Mouse (Mus musculus): ENCODE measurements around the gene Nipsnap3b.
A peak's percentile ranks its signal among the peaks of the same experiment; 100 is the strongest.

Gene Nipsnap3b

GRCm38 (mm10) chr4:53011732-53012361 lies at the start of gene Nipsnap3b:
Nipsnap3b (plus strand) TSS chr4:53011880.
- DNase-seq (ENCODE audit: extremely low spot score), result peak; percentile 98

DNA sequence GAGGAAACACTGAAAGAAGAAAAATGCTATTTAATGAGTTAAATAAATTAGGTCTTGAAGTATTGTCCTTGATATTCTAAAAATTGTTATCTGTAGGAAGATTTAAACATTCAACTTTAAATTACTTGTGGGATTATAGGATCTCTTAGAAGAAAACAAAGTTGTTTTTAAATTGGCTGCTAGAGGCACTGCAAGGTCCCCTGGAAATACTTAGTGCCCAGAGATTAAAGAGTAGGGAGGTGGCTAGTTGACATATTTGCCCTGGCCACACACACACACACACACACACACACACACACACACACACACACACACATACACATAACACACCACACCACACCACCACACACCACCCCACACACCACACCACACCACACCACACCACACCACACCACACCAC lies 47.4 kb upstream of the Nipsnap3b start, which contains the start of gene Olfr270:
Gene Olfr270 (plus strand): TSS at position 301 of the 400 bp plus-strand sequence.
- no peak for DNase-seq (ENCODE audit: extremely low spot score)

- DNase-seq (ENCODE audit: extremely low spot score), result peak; percentile 26
These were observed 26.5 kb upstream of the Nipsnap3b start for GRCm38 (mm10) chr4:52985216-52985615.

DNA sequence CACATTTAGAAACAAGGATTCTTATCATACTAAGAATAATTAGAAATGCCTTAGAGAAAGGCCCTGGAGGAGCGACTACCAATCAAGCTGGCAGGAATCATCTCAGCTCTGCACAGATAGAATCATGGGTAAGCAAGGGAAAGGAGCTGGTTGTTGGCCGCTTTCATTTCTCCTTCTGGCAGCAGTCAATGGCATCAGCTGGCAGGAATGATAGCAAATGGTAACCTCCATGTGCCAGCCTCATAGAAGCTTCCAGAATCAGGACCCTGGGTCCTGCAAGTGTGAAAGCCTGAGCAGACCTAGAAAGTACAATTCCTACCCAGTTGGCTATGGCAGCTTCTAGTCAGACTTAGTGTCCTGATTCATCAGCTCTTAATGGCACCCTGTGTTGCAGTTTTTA lies 25.4 kb upstream of the Nipsnap3b start:
- no peak for DNase-seq (ENCODE audit: extremely low spot score)

GRCm38 (mm10) chr4:52989248-52989647 lies 22.4 kb upstream of the Nipsnap3b start, which contains the start of gene Nipsnap3a:
Nipsnap3a (plus strand) TSS chr4:52989272.
- peak; percentile 32 for DNase-seq (ENCODE audit: extremely low spot score)

DNA sequence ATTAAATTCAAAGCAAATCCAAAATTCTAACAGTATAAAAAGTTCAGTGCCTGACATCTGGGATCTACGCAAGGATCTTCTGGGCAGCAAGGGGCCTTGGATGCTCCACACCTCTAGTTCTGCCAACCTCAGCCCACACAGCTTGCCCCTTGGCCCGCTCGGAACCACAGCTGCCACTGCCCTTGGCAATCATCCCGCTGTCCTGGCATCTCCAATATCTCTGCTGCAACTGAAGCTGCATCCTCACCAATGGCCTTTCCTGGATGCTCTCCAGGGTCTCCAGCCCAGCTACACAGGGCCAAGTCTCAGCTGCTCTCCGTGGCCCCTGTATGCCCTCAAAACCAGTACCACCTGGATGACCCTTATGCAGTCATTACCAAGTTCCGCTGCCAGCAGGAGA lies 12.2 kb upstream of the Nipsnap3b start:
- DNase-seq (ENCODE audit: extremely low spot score), result no peak

- DNase-seq (ENCODE audit: extremely low spot score), result no peak
These were observed 11.5 kb upstream of the Nipsnap3b start for GRCm38 (mm10) chr4:53000154-53000553.

- DNase-seq (ENCODE audit: extremely low spot score), result peak; percentile 14
These were observed 2.5 kb upstream of the Nipsnap3b start for GRCm38 (mm10) chr4:53009183-53009582.

DNA sequence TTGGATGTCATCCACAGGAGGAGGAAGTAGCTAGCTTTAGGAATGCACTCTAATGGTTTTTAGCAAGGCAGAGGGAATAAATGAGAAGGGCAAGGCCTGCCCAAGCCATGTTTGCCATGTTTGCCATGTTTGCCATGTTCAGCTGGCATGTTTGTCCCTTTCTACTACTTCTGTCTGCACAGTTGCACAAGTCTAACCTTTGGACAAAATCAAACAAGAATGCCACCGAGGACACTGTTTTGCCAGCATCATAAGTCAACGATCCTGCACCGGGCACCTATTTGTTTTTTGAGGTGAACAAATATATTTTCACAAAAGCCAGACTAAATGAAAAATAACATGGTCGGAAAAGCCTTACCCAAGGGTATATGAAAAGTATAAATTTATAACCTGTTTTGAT lies 1.8 kb upstream of the Nipsnap3b start:
- DNase-seq (ENCODE audit: extremely low spot score), result no peak

DNA sequence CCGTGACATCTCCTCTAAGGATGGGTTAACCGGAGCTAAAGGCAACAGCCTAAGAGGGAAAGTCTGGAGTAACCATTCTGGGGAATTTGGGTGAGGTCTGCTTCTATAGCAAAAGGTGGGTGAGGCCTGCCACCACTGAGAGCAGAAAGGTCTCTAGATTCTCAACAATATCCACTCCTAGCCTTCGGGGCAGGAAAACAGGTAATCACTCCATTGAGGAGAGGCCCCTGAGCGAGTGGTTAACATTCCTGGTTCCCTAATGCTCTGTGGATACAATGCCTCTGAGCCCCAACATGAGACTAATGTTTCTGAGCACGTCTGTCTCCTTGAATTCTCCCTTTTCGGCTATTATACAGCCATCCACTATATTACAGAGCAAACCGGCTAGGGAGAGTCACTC lies 2.7 kb downstream of the Nipsnap3b start:
- DNase-seq (ENCODE audit: extremely low spot score), result no peak

DNA sequence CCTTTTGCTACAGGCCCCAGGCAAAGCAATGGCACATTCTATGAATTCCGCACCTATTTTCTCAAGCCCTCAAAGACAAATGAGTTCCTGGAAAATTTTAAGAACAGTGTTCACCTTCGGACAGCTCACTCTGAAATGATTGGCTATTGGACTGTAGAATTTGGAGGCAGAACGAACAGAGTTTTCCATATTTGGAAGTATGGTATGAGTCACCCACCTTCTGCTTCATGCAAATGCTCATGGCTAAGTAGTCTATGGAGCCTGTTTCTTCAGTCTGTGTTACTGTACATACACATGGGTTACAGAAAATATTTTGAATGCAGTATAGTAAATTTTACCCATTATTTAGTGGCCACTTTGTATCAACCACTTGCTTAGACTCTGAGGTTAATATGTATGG lies 3.3 kb downstream of the Nipsnap3b start:
- no peak for DNase-seq (ENCODE audit: extremely low spot score)

DNA sequence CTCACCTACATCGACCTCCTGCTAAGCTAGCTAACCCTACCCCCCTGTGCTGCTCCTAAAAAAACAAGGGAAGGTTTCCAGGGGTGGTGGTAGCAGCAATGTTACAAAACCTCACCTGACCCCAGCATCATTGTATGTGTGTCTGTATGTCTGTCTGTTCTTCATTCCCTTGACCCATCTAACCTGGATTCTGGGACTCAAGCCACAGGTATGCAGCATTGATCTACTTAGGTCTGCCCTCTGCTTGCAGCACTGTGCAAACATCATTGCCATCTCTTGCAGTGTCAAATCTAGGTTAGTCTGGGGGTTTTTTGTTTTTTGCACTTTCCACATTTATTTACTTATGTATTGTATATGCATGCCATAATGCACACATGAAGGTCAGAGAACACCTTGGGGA lies 6.7 kb downstream of the Nipsnap3b start:
- no peak for DNase-seq (ENCODE audit: extremely low spot score)

- no peak for DNase-seq (ENCODE audit: extremely low spot score)
These were observed 11.7 kb downstream of the Nipsnap3b start for GRCm38 (mm10) chr4:53023189-53023925.

DNA sequence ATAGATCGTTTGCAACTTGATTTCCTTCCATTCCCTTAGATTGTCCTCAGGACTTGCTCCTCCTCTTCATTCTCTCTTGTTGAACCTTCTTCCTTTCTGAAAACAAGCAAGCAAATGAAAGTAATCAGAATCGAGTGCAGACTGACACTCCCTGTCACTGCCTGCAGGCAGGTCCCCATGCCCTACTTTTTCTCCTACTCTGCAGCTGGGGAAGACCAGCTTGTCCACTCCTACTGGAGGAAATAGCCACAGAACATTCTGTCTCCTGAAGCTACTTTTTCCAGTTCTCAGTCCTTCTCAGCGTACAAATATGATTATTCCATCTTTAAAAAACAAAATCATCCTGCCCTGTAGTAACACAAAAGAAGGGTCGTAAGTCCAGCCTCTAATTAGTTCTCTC lies 12.7 kb downstream of the Nipsnap3b start:
- no peak for DNase-seq (ENCODE audit: extremely low spot score)

DNA sequence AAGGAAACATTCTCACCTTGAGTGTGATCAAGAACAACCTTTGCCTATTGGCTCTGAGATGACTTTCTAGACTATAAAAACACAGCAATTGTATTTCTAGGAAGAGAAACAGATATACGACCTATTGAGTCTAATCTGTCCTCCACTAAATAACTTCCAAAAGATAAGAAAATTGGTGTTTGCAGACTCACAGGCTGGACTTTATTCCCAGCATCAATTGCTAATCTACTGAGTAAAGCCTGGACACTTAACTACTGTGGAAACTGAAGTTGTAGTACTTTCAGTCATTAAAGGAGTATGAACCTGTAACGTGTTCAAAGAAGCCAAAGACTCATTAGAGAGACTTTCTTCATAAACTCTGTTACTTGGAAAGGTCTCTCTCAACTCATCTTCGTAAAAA lies 16.1 kb downstream of the Nipsnap3b start:
- no peak for DNase-seq (ENCODE audit: extremely low spot score)

DNA sequence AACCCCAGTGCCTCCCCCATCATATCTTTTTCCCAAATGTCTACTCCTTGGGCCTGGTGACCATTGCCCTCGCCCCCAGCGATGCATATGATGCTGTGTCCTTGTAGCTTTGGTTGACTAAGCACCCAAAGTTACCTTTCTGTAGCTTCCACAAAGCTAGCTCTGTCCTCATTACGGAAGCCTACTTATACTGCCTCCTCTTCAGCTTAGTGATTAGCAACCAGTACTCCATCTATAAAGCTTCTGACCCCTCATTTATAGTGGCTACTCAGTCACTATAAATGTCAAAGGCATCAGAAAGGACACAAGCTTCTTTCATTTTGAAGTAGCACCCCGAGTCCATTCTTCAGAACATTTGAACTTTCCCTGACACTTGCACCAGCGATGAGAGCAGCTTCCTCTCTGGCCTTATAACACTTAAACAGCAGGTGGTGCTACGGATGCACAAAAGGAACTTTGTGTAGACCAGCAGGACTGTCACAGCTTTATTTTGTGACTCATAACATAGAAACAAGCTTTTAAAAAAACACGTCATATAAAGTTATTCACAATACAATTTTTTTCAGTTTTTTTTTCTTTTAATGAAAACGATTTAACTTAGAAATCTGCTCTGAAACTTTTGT lies 18.8 kb downstream of the Nipsnap3b start:
- DNase-seq (ENCODE audit: extremely low spot score), result peak; percentile 48

GRCm38 (mm10) chr4:53043819-53044218 lies 32.1 kb downstream of the Nipsnap3b start:
- DNase-seq (ENCODE audit: extremely low spot score), result no peak

- DNase-seq (ENCODE audit: extremely low spot score), result no peak
These were observed 34.1 kb downstream of the Nipsnap3b start for GRCm38 (mm10) chr4:53045807-53046206.

DNA sequence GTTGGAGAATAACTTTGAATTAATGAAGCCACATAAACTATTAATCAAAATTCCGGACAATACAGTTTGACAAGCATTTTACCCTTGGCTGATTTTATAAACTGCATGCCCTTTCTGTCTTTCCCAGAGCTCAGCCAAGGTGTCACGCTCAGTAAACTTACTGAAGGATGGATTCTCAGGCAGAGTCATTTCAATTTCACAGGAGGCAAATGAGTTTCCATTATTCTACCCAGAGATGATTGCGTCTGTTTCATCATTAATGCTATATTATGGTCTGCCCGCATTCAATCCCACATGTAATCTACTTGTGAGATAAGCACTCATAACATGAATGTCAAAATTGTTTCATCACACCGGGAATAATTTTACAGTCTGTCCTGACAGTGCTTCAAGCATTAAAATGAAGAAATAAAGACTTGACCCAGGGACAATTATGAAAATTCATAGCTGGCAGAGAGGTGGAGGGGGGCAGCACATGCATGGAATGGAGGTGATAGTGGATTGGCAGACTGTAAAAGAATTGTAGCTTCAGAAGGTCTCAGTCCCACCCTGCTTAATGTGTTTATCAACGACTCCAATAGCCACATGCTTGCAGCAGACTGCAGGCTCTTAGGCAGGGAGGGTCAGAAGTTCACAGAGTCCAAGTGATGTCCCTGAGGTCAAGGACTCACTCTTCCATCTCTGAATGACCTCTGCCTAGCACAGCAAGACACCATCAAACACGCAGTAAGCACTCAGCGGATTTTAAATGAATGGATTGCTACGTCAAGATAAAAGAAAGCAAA lies 34.8 kb downstream of the Nipsnap3b start:
- no peak for DNase-seq (ENCODE audit: extremely low spot score)

DNA sequence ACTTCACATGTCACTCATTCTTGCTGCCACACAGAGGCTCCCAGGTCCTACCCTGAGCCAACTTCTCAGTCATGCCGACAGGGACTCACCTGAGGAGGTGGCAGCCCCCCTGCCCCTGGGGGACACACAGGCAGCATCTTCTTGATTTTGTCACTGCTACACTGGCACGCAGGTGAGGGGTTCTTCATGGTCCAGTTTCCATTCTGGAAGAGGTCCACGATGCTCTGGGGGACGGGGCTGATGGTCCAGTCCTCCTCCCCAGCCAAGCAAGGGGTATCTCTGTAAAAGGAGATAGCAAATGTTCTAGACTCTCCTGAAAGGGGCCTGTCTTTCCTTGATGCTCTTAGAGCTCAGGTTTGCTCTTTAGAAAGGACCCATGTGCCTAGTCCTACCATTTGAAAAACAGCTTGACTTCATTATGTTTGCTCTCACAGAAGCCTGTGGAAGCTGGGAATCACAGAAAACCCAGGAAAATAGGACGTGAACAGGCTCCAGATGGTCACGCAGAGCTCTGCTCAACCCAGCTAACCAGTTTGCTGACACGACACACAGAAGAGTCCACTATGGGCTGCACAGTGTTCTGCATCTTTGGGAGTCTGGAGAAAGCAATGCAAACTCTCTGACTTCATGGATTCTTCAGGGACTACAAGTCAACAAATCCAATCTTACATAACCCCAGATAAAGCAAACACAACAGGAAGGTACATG lies 50.8 kb downstream of the Nipsnap3b start:
- no peak for DNase-seq (ENCODE audit: extremely low spot score)

Data from embryo, embryonic 9.5 days (tissue).